Mouse (Mus musculus): ENCODE results near the gene Cpa1. TPM values are rescaled to one million over a fixed set of nuclear protein-coding genes. Genes with fewer than 3 reads are reported as not detected.

Gene Cpa1
- total RNA-seq, 1 experiment = not detected

DNA sequence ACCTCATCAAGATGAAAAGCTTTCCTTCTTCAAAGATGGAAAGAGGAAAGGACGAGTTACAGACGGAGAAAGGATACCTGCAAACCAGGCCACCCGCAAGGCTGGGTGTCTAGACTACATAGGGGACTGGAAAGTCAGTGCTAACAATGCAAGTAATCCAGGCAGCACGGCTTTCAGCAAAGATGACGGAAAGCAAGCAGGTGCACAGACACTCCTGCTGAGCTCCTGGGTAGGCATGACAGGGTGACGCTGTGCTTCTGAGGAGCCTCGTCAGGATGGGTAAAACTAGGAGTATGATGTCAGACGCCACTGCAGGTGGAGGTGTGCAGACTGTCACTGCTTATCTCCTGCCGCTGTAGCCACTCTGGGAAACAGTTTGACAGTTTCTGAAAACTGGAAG, 38.6 kb downstream of the Cpa1 start:
- no peaks in the 10 kb centered on the region; the same call in 1 of the 2 replicates for H3K36me3 ChIP-seq (ENCODE audit: control insufficient read depth, insufficient read depth, low read length, poor library complexity, severe bottlenecking)
- TF ChIP-seq ZC3H11A (IDR thresholded peaks at IDR 0.05; ENCODE audit: borderline replicate concordance, low read depth, low read length) (no peak), MAFK (IDR thresholded peaks at IDR 0.05; ENCODE audit: insufficient read depth, low read depth, low read length) (no peak), HCFC1 (IDR thresholded peaks at IDR 0.05; ENCODE audit: borderline replicate concordance, insufficient read depth, low read length) (no peak), ZNF384 (IDR thresholded peaks at IDR 0.05; ENCODE audit: low read depth, low read length) (no peak), CHD2 (IDR thresholded peaks at IDR 0.05; ENCODE audit: low read depth, low read length) (no peak)
- DNase-seq (ENCODE audit: low read depth, low spot score) = no peak
- no peak overlapping the region for H3K27ac ChIP-seq (ENCODE audit: insufficient read depth, low read depth, low read length, poor library complexity, severe bottlenecking)
- in situ Hi-C loops (cut with MboI; ENCODE audit: low sequenced_read_pairs in 2 of 2, unreplicated experiment in 2 of 2) = no loop called here
- no peaks in the 10 kb centered on the region for H3K9me3 ChIP-seq (ENCODE audit: control insufficient read depth, insufficient read depth, low read depth, low read length)
- H3K9ac ChIP-seq (ENCODE audit: insufficient read depth, low read depth, low read length, poor library complexity, severe bottlenecking) = no peak overlapping the region
- no peak overlapping the region for H3K4me3 ChIP-seq (ENCODE audit: insufficient read depth in 1 of 2, low read depth in 1 of 2, low read length in 2 of 2, poor library complexity in 1 of 2, severe bottlenecking in 1 of 2)
- H3K4me1 ChIP-seq (ENCODE audit: control insufficient read depth in 2 of 2, insufficient read depth in 2 of 2, low read length in 2 of 2, poor library complexity in 1 of 2) = peaks cover 0 to 3% of the 10 kb centered on the region in 2 experiments; a peak in 2 of 4 replicates

DNA sequence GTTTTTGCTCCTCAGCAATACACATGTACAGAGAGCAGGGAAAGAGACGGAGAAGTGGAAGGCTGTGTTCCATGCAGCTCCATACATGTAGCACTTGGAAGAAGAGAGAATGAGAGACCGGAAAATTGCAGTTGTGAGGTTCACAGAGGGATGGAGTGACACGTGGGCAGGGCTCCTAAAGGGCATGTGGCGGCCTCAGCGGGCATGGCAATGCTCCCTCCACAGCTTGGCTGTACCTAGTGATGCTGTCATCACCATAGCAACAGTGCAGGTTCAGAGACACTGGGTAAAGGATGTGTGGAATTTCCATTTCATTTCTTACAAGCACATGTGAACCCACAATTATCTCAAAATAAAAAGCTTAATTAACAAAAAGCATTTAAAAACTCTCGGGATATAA, 39.5 kb downstream of the Cpa1 start:
- DNase-seq (ENCODE audit: low read depth, low spot score) = no peak
- no peaks in the 10 kb centered on the region for H3K9me3 ChIP-seq (ENCODE audit: control insufficient read depth, insufficient read depth, low read depth, low read length)
- H3K36me3 ChIP-seq (ENCODE audit: control insufficient read depth, insufficient read depth, low read length, poor library complexity, severe bottlenecking) = no peaks in the 10 kb centered on the region; the same call in 1 of the 2 replicates
- H3K4me3 ChIP-seq (ENCODE audit: insufficient read depth in 1 of 2, low read depth in 1 of 2, low read length in 2 of 2, poor library complexity in 1 of 2, severe bottlenecking in 1 of 2) = no peak overlapping the region
- H3K27ac ChIP-seq (ENCODE audit: insufficient read depth, low read depth, low read length, poor library complexity, severe bottlenecking) = no peak overlapping the region
- in situ Hi-C loops (cut with MboI; ENCODE audit: low sequenced_read_pairs in 2 of 2, unreplicated experiment in 2 of 2) = no loop called here
- TF ChIP-seq MAFK (IDR thresholded peaks at IDR 0.05; ENCODE audit: insufficient read depth, low read depth, low read length) (no peak), HCFC1 (IDR thresholded peaks at IDR 0.05; ENCODE audit: borderline replicate concordance, insufficient read depth, low read length) (no peak), ZC3H11A (IDR thresholded peaks at IDR 0.05; ENCODE audit: borderline replicate concordance, low read depth, low read length) (no peak), ZNF384 (IDR thresholded peaks at IDR 0.05; ENCODE audit: low read depth, low read length) (no peak), CHD2 (IDR thresholded peaks at IDR 0.05; ENCODE audit: low read depth, low read length) (no peak)
- H3K4me1 ChIP-seq (ENCODE audit: control insufficient read depth in 2 of 2, insufficient read depth in 2 of 2, low read length in 2 of 2, poor library complexity in 1 of 2) = peaks cover 0 to 5% of the 10 kb centered on the region in 2 experiments; a peak in 2 of 4 replicates
- H3K9ac ChIP-seq (ENCODE audit: insufficient read depth, low read depth, low read length, poor library complexity, severe bottlenecking) = no peak overlapping the region

DNA sequence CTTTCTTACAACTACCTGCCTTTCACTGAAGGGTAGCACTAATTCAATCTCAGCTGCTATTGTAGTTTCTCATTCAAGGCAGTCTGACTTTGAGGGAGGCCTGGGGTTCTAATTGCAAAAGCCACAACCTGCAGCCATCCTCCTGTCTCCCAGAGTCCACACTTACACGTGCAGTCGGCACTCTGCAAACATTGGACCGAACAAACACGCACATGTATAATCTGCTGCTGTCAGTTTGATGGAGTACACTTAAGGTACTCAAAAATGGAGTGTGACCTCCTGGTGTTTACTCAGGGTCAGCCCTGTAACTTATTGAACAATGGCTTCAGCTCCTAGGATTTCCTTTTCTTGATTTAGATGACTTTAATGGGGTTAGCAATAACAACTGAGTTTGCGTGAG, 40.5 kb downstream of the Cpa1 start:
- Histone ChIP-seq H3K9me3 (ENCODE audit: control insufficient read depth, insufficient read depth, low read depth, low read length) (no peaks in the 10 kb centered on the region), H3K9ac (ENCODE audit: insufficient read depth, low read depth, low read length, poor library complexity, severe bottlenecking) (no peak overlapping the region), H3K36me3 (ENCODE audit: control insufficient read depth, insufficient read depth, low read length, poor library complexity, severe bottlenecking) (no peaks in the 10 kb centered on the region; the same call in 1 of the 2 replicates), H3K4me3 (ENCODE audit: insufficient read depth in 1 of 2, low read depth in 1 of 2, low read length in 2 of 2, poor library complexity in 1 of 2, severe bottlenecking in 1 of 2) (no peak overlapping the region), H3K27ac (ENCODE audit: insufficient read depth, low read depth, low read length, poor library complexity, severe bottlenecking) (no peak overlapping the region), H3K4me1 (ENCODE audit: control insufficient read depth in 2 of 2, insufficient read depth in 2 of 2, low read length in 2 of 2, poor library complexity in 1 of 2) (peaks cover 0 to 5% of the 10 kb centered on the region in 2 experiments; a peak in 2 of 4 replicates)
- no peak for TF ChIP-seq CHD2 (IDR thresholded peaks at IDR 0.05; ENCODE audit: low read depth, low read length)
- no peak for TF ChIP-seq HCFC1 (IDR thresholded peaks at IDR 0.05; ENCODE audit: borderline replicate concordance, insufficient read depth, low read length)
- no peak for TF ChIP-seq MAFK (IDR thresholded peaks at IDR 0.05; ENCODE audit: insufficient read depth, low read depth, low read length)
- no peak for TF ChIP-seq ZNF384 (IDR thresholded peaks at IDR 0.05; ENCODE audit: low read depth, low read length)
- TF ChIP-seq ZC3H11A (IDR thresholded peaks at IDR 0.05; ENCODE audit: borderline replicate concordance, low read depth, low read length) = no peak
- in situ Hi-C loops (cut with MboI; ENCODE audit: low sequenced_read_pairs in 2 of 2, unreplicated experiment in 2 of 2) = no loop called here
- DNase-seq (ENCODE audit: low read depth, low spot score) = no peak

DNA sequence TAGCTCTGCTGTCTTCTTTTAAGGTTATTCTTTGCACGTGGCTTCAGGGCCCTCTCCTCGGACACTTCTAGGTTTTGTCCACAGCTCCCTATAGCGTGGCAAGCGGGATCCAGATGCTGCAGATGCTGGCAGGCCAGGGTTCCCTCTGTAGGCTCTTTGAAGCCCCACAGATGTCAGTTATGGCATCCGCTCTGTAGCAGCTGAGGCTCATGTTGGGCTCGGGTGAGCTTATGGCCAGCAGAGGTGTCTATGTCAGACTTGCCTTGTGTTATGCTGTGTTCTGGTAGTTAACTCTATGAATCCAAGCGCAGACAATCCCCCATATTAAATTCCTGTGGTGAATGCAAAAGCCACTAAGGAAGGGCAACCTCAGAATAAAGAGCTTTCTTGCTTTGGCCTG, 41.4 kb downstream of the Cpa1 start:
- H3K9ac ChIP-seq (ENCODE audit: insufficient read depth, low read depth, low read length, poor library complexity, severe bottlenecking) = no peak overlapping the region
- DNase-seq (ENCODE audit: low read depth, low spot score) = no peak
- in situ Hi-C loops (cut with MboI; ENCODE audit: low sequenced_read_pairs in 2 of 2, unreplicated experiment in 2 of 2) = no loop called here
- H3K27ac ChIP-seq (ENCODE audit: insufficient read depth, low read depth, low read length, poor library complexity, severe bottlenecking) = no peak overlapping the region
- no peaks in the 10 kb centered on the region; the same call in 1 of the 2 replicates for H3K36me3 ChIP-seq (ENCODE audit: control insufficient read depth, insufficient read depth, low read length, poor library complexity, severe bottlenecking)
- peaks cover 0 to 5% of the 10 kb centered on the region in 2 experiments; a peak in 2 of 4 replicates for H3K4me1 ChIP-seq (ENCODE audit: control insufficient read depth in 2 of 2, insufficient read depth in 2 of 2, low read length in 2 of 2, poor library complexity in 1 of 2)
- H3K4me3 ChIP-seq (ENCODE audit: insufficient read depth in 1 of 2, low read depth in 1 of 2, low read length in 2 of 2, poor library complexity in 1 of 2, severe bottlenecking in 1 of 2) = no peak overlapping the region
- H3K9me3 ChIP-seq (ENCODE audit: control insufficient read depth, insufficient read depth, low read depth, low read length) = no peaks in the 10 kb centered on the region
- TF ChIP-seq CHD2 (IDR thresholded peaks at IDR 0.05; ENCODE audit: low read depth, low read length) (no peak), MAFK (IDR thresholded peaks at IDR 0.05; ENCODE audit: insufficient read depth, low read depth, low read length) (no peak), ZC3H11A (IDR thresholded peaks at IDR 0.05; ENCODE audit: borderline replicate concordance, low read depth, low read length) (no peak), ZNF384 (IDR thresholded peaks at IDR 0.05; ENCODE audit: low read depth, low read length) (no peak)

Data from ES-E14 (cell line).